Mouse (Mus musculus) embryonic facial prominence, embryonic 13.5 days (tissue): ENCODE measurements at regions not wholly inside any gene's neighbourhood (a gene's known extent, or its start where the extent isn't known, plus 50 kb on each side); places are given as distances from the start of the nearest gene placed in this dataset.

Source experiments
- ATAC-seq: fragments of 200-750 bp; cut with Nextera tagmentation; 2 replicates; pipeline ENCODE4 v1.8.0; 2017; ENCODE audit warnings: low read depth; ENCODE audit not compliant: insufficient number of reproducible peaks, insufficient read depth, low FRiP score, low TSS enrichment
- H3K27ac ChIP-seq: fragments of 300-500 bp; sonication (generic); 2 replicates; pipeline ENCODE4 v1.5.1; 2015; ENCODE audit warnings: moderate library complexity, mild to moderate bottlenecking, inconsistent platforms
- H3K27me3 ChIP-seq: fragments of 300-500 bp; sonication (generic); 2 replicates; pipeline ENCODE4 v1.6.1; 2015; ENCODE audit warnings: mild to moderate bottlenecking, inconsistent platforms
- H3K36me3 ChIP-seq: fragments of 300-500 bp; sonication (generic); 2 replicates; pipeline ENCODE4 v1.6.1; 2015; ENCODE audit warnings: mild to moderate bottlenecking, inconsistent platforms
- H3K4me1 ChIP-seq: fragments of 300-500 bp; sonication (generic); 2 replicates; pipeline ENCODE4 v1.6.1; 2015; ENCODE audit warnings: inconsistent platforms
- H3K4me2 ChIP-seq: fragments of 300-500 bp; sonication (generic); 2 replicates; pipeline ENCODE4 v1.6.1; 2015; ENCODE audit warnings: moderate library complexity, mild to moderate bottlenecking, inconsistent platforms
- H3K4me3 ChIP-seq: fragments of 300-500 bp; sonication (generic); 2 replicates; pipeline ENCODE4 v1.5.1; 2015; ENCODE audit warnings: mild to moderate bottlenecking, inconsistent platforms
- H3K9ac ChIP-seq: fragments of 300-500 bp; sonication (generic); 2 replicates; pipeline ENCODE4 v1.6.1; 2015; ENCODE audit warnings: mild to moderate bottlenecking, inconsistent platforms
- H3K9me3 ChIP-seq: fragments of 300-500 bp; sonication (generic); 2 replicates; pipeline ENCODE4 v1.6.1; 2016; ENCODE audit warnings: inconsistent platforms
- WGBS: fragments of 180-500 bp; shearing (Covaris S2); methylation state at CpG from one replicate; pipeline ENCODE4 v1.1.7; 2015; ENCODE audit warnings: mixed read lengths; 5-methylcytosine and 5-hydroxymethylcytosine counted together

DNA sequence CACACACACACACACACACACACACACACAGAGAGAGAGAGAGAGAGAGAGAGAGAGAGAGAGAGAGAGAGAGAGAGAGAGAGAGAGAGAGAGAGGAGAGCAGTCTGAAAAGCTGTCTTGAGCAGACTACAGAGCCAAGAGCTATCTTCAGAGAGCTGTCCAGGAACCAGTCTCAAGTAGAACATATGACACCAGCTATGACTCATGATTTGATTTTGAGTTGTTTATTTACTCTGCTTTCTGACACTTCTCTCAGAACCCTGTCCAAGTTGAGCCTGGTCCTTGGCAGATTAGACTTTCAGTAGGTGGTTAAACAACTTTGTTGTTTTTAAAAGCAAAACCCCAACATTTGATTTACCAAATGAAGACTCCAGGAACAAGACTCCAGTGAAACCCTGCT, 420.8 kb upstream of the Lcorl start:
- Histone ChIP-seq H3K4me3 (no peak overlapping the region), H3K36me3 (no peaks in the 10 kb centered on the region), H3K27ac (no peak overlapping the region), H3K27me3 (no peaks in the 10 kb centered on the region), H3K9me3 (no peaks in the 10 kb centered on the region), H3K9ac (no peak overlapping the region), H3K4me2 (no peak overlapping the region), H3K4me1 (no peaks in the 10 kb centered on the region)
- no peak for ATAC-seq

DNA sequence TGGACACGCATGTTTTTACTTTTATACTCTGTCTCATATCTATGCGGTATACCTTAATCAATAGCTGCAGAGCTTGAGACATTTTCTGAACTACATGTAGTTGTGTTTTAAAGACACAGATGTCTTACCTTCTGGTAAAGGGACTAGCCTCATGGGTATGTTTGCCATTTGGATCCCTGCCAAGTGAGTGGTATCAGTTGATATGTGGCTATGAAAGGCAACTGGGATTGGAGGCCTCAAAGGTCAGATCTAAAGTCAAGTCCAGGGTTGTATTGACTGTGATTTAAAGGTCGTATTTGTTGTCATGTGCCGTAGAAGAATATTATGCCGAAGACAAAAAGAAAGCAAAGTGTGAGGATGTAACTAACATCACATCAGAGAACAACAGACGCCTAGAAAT, 399.3 kb upstream of the Lcorl start:
- no peak for ATAC-seq
- WGBS = 88% methylated on average over 6 of the region's 6 CpGs

GRCm38 (mm10) chr5:46253940-46254339, 396.5 kb upstream of the Lcorl start:
- H3K27me3 ChIP-seq = no peaks in the 10 kb centered on the region

More for the DNA sequence above, 399.3 kb upstream of the Lcorl start:
- Histone ChIP-seq H3K9me3 (no peaks in the 10 kb centered on the region), H3K27me3 (no peaks in the 10 kb centered on the region), H3K4me2 (no peak overlapping the region), H3K36me3 (no peaks in the 10 kb centered on the region), H3K9ac (no peak overlapping the region), H3K27ac (no peak overlapping the region), H3K4me3 (no peak overlapping the region), H3K4me1 (no peaks in the 10 kb centered on the region)

GRCm38 (mm10) chr5:46235364-46236067, 378.1 kb upstream of the Lcorl start:
- Histone ChIP-seq H3K9me3 (no peaks in the 10 kb centered on the region), H3K4me3 (no peak overlapping the region), H3K36me3 (no peaks in the 10 kb centered on the region), H3K4me2 (no peak overlapping the region), H3K4me1 (no peaks in the 10 kb centered on the region), H3K27ac (no peak overlapping the region), H3K9ac (no peak overlapping the region), H3K27me3 (no peaks in the 10 kb centered on the region)
- ATAC-seq = no peak
- 79% methylated on average over 5 of the region's 5 CpGs for WGBS

More at GRCm38 (mm10) chr5:46253940-46254339, 396.5 kb upstream of the Lcorl start:
- Histone ChIP-seq H3K36me3 (no peaks in the 10 kb centered on the region), H3K9me3 (no peaks in the 10 kb centered on the region), H3K9ac (no peak overlapping the region), H3K4me1 (no peaks in the 10 kb centered on the region), H3K4me2 (no peak overlapping the region), H3K27ac (no peak overlapping the region), H3K4me3 (no peak overlapping the region)
- ATAC-seq = no peak

DNA sequence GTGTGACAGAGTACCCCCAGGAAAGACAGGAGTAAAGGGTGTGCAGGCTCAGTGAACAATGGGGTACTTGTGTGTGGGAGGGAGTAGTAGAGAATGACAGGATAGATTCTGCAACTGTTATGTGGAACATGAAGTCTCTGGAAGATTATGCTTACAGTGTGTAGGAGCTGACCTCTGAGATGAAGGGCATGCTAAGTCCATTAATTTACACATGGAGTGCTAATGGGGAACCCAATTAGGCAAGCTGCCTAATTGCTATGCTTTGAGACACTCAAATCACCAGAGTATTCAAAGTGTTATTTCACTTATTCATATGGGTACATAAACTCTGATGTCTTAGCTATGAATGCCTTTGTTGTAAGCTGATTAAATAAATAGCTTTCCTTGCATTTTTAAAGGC, 375.4 kb upstream of the Lcorl start:
- Histone ChIP-seq H3K4me3 (no peak overlapping the region), H3K27me3 (no peaks in the 10 kb centered on the region), H3K4me1 (no peaks in the 10 kb centered on the region), H3K27ac (no peak overlapping the region), H3K9me3 (no peaks in the 10 kb centered on the region), H3K36me3 (no peaks in the 10 kb centered on the region), H3K4me2 (no peak overlapping the region), H3K9ac (no peak overlapping the region)
- no peak for ATAC-seq

GRCm38 (mm10) chr5:46228667-46229066, 371.3 kb upstream of the Lcorl start:
- 77% methylated on average over 3 of the region's 3 CpGs for WGBS
- ATAC-seq = no peak
- no peaks in the 10 kb centered on the region for H3K9me3 ChIP-seq

GRCm38 (mm10) chr5:46212845-46213468, 355.5 kb upstream of the Lcorl start:
- ATAC-seq = no peak

More at GRCm38 (mm10) chr5:46228667-46229066, 371.3 kb upstream of the Lcorl start:
- Histone ChIP-seq H3K36me3 (no peaks in the 10 kb centered on the region), H3K4me2 (no peak overlapping the region), H3K9ac (no peak overlapping the region), H3K4me3 (no peak overlapping the region), H3K4me1 (no peaks in the 10 kb centered on the region), H3K27me3 (no peaks in the 10 kb centered on the region), H3K27ac (no peak overlapping the region)

GRCm38 (mm10) chr5:46209076-46209475, 351.7 kb upstream of the Lcorl start:
- Histone ChIP-seq H3K9me3 (no peaks in the 10 kb centered on the region), H3K9ac (no peak overlapping the region), H3K4me3 (no peak overlapping the region), H3K36me3 (no peaks in the 10 kb centered on the region), H3K27ac (no peak overlapping the region), H3K27me3 (no peaks in the 10 kb centered on the region), H3K4me2 (no peak overlapping the region), H3K4me1 (no peaks in the 10 kb centered on the region)
- ATAC-seq = no peak
- WGBS = 65% methylated on average over 2 of the region's 2 CpGs

More at GRCm38 (mm10) chr5:46212845-46213468, 355.5 kb upstream of the Lcorl start:
- 65% methylated on average over 4 of the region's 4 CpGs for WGBS
- Histone ChIP-seq H3K4me2 (no peak overlapping the region), H3K36me3 (no peaks in the 10 kb centered on the region), H3K9ac (no peak overlapping the region), H3K4me3 (no peak overlapping the region), H3K4me1 (no peaks in the 10 kb centered on the region), H3K27me3 (no peaks in the 10 kb centered on the region), H3K27ac (no peak overlapping the region), H3K9me3 (no peaks in the 10 kb centered on the region)

DNA sequence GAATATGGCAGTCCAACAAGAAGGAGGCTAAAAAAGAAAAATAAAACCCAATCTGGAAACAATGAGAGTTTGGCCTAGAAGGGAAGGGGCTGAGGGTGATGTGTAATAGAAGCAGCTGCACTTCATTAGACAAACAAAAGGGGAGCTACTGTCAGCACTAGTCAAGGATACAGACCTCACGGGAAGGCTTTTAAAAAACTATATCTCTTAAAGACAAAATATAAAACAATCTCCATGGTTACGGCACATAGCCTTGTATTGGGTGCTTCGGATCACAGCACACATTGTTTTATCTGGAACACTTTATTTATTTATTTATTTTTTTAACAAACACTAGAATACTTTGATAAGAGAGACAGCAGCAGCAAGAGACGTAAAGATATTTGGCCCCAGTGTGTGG, 346.3 kb upstream of the Lcorl start:
- H3K9ac ChIP-seq = no peak overlapping the region
- H3K9me3 ChIP-seq = no peaks in the 10 kb centered on the region
- peaks cover 2% of the 10 kb centered on the region; the same call in 1 of the 2 replicates for H3K4me1 ChIP-seq
- no peak overlapping the region for H3K27ac ChIP-seq
- WGBS = 52% methylated on average over 4 of the region's 4 CpGs
- no peaks in the 10 kb centered on the region for H3K36me3 ChIP-seq
- ATAC-seq = no peak
- no peak overlapping the region for H3K4me3 ChIP-seq
- H3K4me2 ChIP-seq = no peak overlapping the region
- no peaks in the 10 kb centered on the region for H3K27me3 ChIP-seq

- no peak overlapping the region for H3K9ac ChIP-seq
- no peak for ATAC-seq
- no peak overlapping the region for H3K4me3 ChIP-seq
- no peaks in the 10 kb centered on the region for H3K27me3 ChIP-seq
- no peak overlapping the region for H3K4me2 ChIP-seq
- H3K27ac ChIP-seq = no peak overlapping the region
- no peaks in the 10 kb centered on the region for H3K9me3 ChIP-seq
- no peaks in the 10 kb centered on the region for H3K36me3 ChIP-seq
- 68% methylated on average over 2 of the region's 2 CpGs for WGBS
- peaks cover 2% of the 10 kb centered on the region; the same call in 1 of the 2 replicates for H3K4me1 ChIP-seq
These were observed 345.0 kb upstream of the Lcorl start for GRCm38 (mm10) chr5:46202457-46202772.

DNA sequence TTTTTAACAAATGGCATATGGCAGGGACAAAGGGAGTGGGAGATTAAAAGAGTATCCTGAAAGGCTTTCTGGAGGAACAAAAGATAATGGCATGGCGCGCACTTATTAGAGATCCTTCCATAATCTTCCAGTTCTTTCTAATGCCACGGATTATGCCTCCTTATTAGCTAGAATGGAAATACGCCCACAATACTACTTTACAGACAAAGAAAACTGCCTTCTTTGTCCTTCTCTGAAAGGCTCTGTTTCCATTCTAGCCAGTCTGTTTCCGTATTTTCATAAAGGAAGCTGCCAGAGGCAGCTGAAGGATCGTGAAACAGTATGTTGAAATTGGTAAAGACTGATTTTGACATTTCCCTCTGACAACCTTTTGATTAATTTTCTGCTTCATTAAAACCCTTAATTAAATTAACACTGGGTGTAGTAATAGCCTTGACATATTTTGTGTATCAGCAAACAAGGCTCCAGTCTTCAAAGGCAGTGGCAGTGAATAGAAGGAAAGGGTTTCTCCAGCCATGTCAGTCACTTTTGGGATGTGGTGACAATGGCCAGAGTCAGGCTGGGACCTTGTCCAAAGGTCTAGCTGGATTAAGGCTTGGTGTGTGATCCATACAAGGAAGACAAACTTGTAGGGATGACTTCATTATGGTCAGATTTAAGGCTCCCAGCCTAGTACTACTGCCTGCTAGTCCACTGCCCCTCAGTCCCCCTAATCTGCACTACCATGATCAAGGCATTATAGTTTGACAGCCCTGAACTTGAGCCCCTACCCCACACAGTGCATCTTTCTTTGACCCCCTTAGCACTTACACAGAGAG, 344.4 kb upstream of the Lcorl start:
- no peaks in the 10 kb centered on the region for H3K9me3 ChIP-seq
- no peak for ATAC-seq
- no peaks in the 10 kb centered on the region for H3K36me3 ChIP-seq
- no peak overlapping the region for H3K27ac ChIP-seq
- H3K4me3 ChIP-seq = no peak overlapping the region
- H3K9ac ChIP-seq = no peak overlapping the region
- H3K27me3 ChIP-seq = no peaks in the 10 kb centered on the region
- H3K4me1 ChIP-seq = peaks cover 2% of the 10 kb centered on the region; the same call in 1 of the 2 replicates
- 47% methylated on average over 6 of the region's 6 CpGs for WGBS
- no peak overlapping the region for H3K4me2 ChIP-seq

GRCm38 (mm10) chr5:46186908-46187307, 329.5 kb upstream of the Lcorl start:
- Histone ChIP-seq H3K27me3 (no peaks in the 10 kb centered on the region), H3K9ac (no peak overlapping the region), H3K4me1 (no peaks in the 10 kb centered on the region), H3K9me3 (no peaks in the 10 kb centered on the region), H3K27ac (no peak overlapping the region), H3K4me3 (no peak overlapping the region), H3K36me3 (no peaks in the 10 kb centered on the region), H3K4me2 (no peak overlapping the region)
- no peak for ATAC-seq
- 83% methylated on average over 2 of the region's 2 CpGs for whole genome bisulfite sequencing
